Mouse (Mus musculus): ENCODE data around the gene Derl3.

DNA sequence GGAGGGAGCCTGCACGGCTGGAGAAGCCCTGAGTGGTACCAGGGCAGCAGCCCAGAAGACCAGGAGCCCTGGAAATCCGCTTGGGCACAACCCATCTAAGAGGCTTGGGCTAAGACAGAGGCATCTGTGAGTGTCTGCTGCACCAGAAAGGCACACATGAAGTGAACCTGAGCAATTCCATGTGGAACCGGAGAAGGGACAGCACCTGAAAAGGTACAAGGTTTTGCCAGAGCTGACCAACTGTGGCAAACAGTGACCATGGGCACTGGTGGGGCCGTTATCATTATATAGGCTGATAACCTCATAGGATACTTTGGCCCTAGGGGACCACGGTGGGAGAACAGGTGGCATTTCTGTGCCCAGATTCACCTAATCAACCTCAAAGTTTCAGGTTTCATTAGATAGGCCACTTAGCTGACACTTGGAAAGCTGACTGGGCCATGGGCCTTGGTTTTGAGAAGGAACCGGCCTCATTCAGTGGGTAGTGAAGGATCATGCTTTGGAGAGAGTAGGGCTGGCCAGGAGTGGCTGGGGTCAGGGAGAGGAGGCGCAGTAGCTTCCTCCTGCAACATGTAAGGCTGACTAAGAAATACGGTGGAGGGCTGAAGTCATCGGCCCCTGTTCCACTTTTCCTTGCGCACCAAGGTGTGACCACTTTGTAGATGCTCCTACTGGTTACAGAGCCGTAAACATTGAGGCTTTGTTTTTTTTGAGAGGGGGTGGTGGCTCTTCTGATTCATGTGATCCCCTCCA, 36.9 kb upstream of the Derl3 start:
- TF ChIP-seq POLR2A (IDR thresholded peaks at IDR 0.05; ENCODE audit: control insufficient read depth, extremely low read depth, insufficient read depth, low read length, poor library complexity), result no peak
- TF ChIP-seq CTCF (IDR thresholded peaks at IDR 0.05; ENCODE audit: borderline replicate concordance, control insufficient read depth, extremely low read depth, insufficient read depth, low read length, poor library complexity), result no peak

Data from thymus, adult 2 months (tissue).